Mouse (Mus musculus): ENCODE data around the gene Ypel5. TPM values are rescaled to one million over a fixed set of nuclear protein-coding genes. Genes with fewer than 3 reads are reported as not detected.

The Ypel5 gene
- polyA plus RNA-seq (2015; fragmentation: Nextera tagmentation; extraction: Ambion mirVana): 44.3 and 45.8 TPM in 2 replicates

- H3K4me2 ChIP-seq (ENCODE audit: low read depth, low read length): peak within 1 kb of the TSS; percentile 72
- peak; percentile 98 for ATAC-seq (ENCODE audit: insufficient read depth, low FRiP score)
- H3K9ac ChIP-seq (ENCODE audit: low read length): peak within 1 kb of the TSS; percentile 99
- WGBS: under 1% methylated on average over 84 of the region's 93 CpGs
- no peaks in the 10 kb centered on the region for H3K36me3 ChIP-seq (ENCODE audit: control insufficient read depth, insufficient read depth, low read length)
- peaks cover 10% of the 10 kb centered on the region for H3K4me1 ChIP-seq (ENCODE audit: control insufficient read depth, insufficient read depth, low read length)
- H3K27ac ChIP-seq (ENCODE audit: low read length): peak within 1 kb of the TSS; percentile 99
- H3K9me3 ChIP-seq (replicated peaks; ENCODE audit: control insufficient read depth, low read length): no peaks in the 10 kb centered on the region
- peak within 1 kb of the TSS; percentile 99 for H3K4me3 ChIP-seq (replicated peaks; ENCODE audit: low read length)
- no peaks in the 10 kb centered on the region for H3K27me3 ChIP-seq (ENCODE audit: control insufficient read depth, insufficient read depth, low read length)
Measured at GRCm38 (mm10) chr17:72836158-72837115, at the start of gene Ypel5. TSS of gene Ypel5 (plus strand) at chr17:72836453.

- no peak overlapping the region for H3K27ac ChIP-seq (ENCODE audit: low read length)
- H3K4me1 ChIP-seq (ENCODE audit: control insufficient read depth, insufficient read depth, low read length): no peaks in the 10 kb centered on the region
- H3K4me2 ChIP-seq (ENCODE audit: low read depth, low read length): no peak overlapping the region
- WGBS: 68% methylated on average over 6 of the region's 6 CpGs
- no peaks in the 10 kb centered on the region for H3K9me3 ChIP-seq (replicated peaks; ENCODE audit: control insufficient read depth, low read length)
- ATAC-seq (ENCODE audit: insufficient read depth, low FRiP score): no peak
- H3K4me3 ChIP-seq (replicated peaks; ENCODE audit: low read length): no peak overlapping the region
- H3K36me3 ChIP-seq (ENCODE audit: control insufficient read depth, insufficient read depth, low read length): no peaks in the 10 kb centered on the region
- H3K9ac ChIP-seq (ENCODE audit: low read length): no peak overlapping the region
- no peaks in the 10 kb centered on the region; the same call in 1 of the 2 replicates for H3K27me3 ChIP-seq (ENCODE audit: control insufficient read depth, insufficient read depth, low read length)
Measured at GRCm38 (mm10) chr17:72787886-72788436, 48.3 kb upstream of the Ypel5 start.

GRCm38 (mm10) chr17:72793278-72793677 is 43.0 kb upstream of the Ypel5 start:
- no peaks in the 10 kb centered on the region for H3K36me3 ChIP-seq (ENCODE audit: control insufficient read depth, insufficient read depth, low read length)
- ATAC-seq (ENCODE audit: insufficient read depth, low FRiP score): no peak
- H3K9me3 ChIP-seq (replicated peaks; ENCODE audit: control insufficient read depth, low read length): no peaks in the 10 kb centered on the region
- no peak overlapping the region for H3K4me2 ChIP-seq (ENCODE audit: low read depth, low read length)
- H3K4me1 ChIP-seq (ENCODE audit: control insufficient read depth, insufficient read depth, low read length): peaks cover 6% of the 10 kb centered on the region; the same call in 1 of the 2 replicates
- no peaks in the 10 kb centered on the region for H3K27me3 ChIP-seq (ENCODE audit: control insufficient read depth, insufficient read depth, low read length)
- no peak overlapping the region for H3K27ac ChIP-seq (ENCODE audit: low read length)
- no peak overlapping the region for H3K4me3 ChIP-seq (replicated peaks; ENCODE audit: low read length)
- H3K9ac ChIP-seq (ENCODE audit: low read length): no peak overlapping the region
- 78% methylated on average over 4 of the region's 4 CpGs for WGBS

- H3K9ac ChIP-seq (ENCODE audit: low read length): no peak overlapping the region
- H3K4me3 ChIP-seq (replicated peaks; ENCODE audit: low read length): no peak overlapping the region
- H3K4me2 ChIP-seq (ENCODE audit: low read depth, low read length): no peak overlapping the region
- peak overlapping the region; percentile 52; the same call in 1 of the 2 replicates for H3K27ac ChIP-seq (ENCODE audit: low read length)
- ATAC-seq (ENCODE audit: insufficient read depth, low FRiP score): no peak
- H3K9me3 ChIP-seq (replicated peaks; ENCODE audit: control insufficient read depth, low read length): no peaks in the 10 kb centered on the region
- 32% methylated on average over 6 of the region's 6 CpGs for WGBS
- H3K27me3 ChIP-seq (ENCODE audit: control insufficient read depth, insufficient read depth, low read length): no peaks in the 10 kb centered on the region
- no peaks in the 10 kb centered on the region for H3K36me3 ChIP-seq (ENCODE audit: control insufficient read depth, insufficient read depth, low read length)
- H3K4me1 ChIP-seq (ENCODE audit: control insufficient read depth, insufficient read depth, low read length): peaks cover 6% of the 10 kb centered on the region; the same call in 1 of the 2 replicates
Measured at GRCm38 (mm10) chr17:72794660-72795059, 41.6 kb upstream of the Ypel5 start.

- ATAC-seq (ENCODE audit: insufficient read depth, low FRiP score): peak; percentile 65
- Histone ChIP-seq H3K27ac (ENCODE audit: low read length) (peak overlapping the region; percentile 52; the same call in 1 of the 2 replicates), H3K9ac (ENCODE audit: low read length) (no peak overlapping the region; the same call in 1 of the 2 replicates), H3K4me2 (ENCODE audit: low read depth, low read length) (no peak overlapping the region), H3K36me3 (ENCODE audit: control insufficient read depth, insufficient read depth, low read length) (no peaks in the 10 kb centered on the region), H3K4me3 (replicated peaks; ENCODE audit: low read length) (no peak overlapping the region), H3K4me1 (ENCODE audit: control insufficient read depth, insufficient read depth, low read length) (peaks cover 6% of the 10 kb centered on the region; the same call in 1 of the 2 replicates), H3K9me3 (replicated peaks; ENCODE audit: control insufficient read depth, low read length) (no peaks in the 10 kb centered on the region), H3K27me3 (ENCODE audit: control insufficient read depth, insufficient read depth, low read length) (no peaks in the 10 kb centered on the region)
- WGBS: 26% methylated on average over 9 of the region's 9 CpGs
Measured at GRCm38 (mm10) chr17:72795392-72796047, 40.7 kb upstream of the Ypel5 start.

GRCm38 (mm10) chr17:72796506-72796905 is 39.7 kb upstream of the Ypel5 start:
- ATAC-seq (ENCODE audit: insufficient read depth, low FRiP score): no peak

GRCm38 (mm10) chr17:72797867-72798266 is 38.4 kb upstream of the Ypel5 start:
- Histone ChIP-seq H3K27me3 (ENCODE audit: control insufficient read depth, insufficient read depth, low read length) (no peaks in the 10 kb centered on the region), H3K4me1 (ENCODE audit: control insufficient read depth, insufficient read depth, low read length) (peaks cover 6% of the 10 kb centered on the region; the same call in 1 of the 2 replicates), H3K4me3 (replicated peaks; ENCODE audit: low read length) (no peak overlapping the region), H3K27ac (ENCODE audit: low read length) (no peak overlapping the region), H3K4me2 (ENCODE audit: low read depth, low read length) (no peak overlapping the region), H3K36me3 (ENCODE audit: control insufficient read depth, insufficient read depth, low read length) (no peaks in the 10 kb centered on the region), H3K9ac (ENCODE audit: low read length) (no peak overlapping the region), H3K9me3 (replicated peaks; ENCODE audit: control insufficient read depth, low read length) (no peaks in the 10 kb centered on the region)
- ATAC-seq (ENCODE audit: insufficient read depth, low FRiP score): 0 out of 2 replicates have a peak, but pooled peaks have one; percentile 19
- WGBS: 23% methylated on average over 2 of the region's 2 CpGs

More at GRCm38 (mm10) chr17:72796506-72796905, 39.7 kb upstream of the Ypel5 start:
- no peak overlapping the region for H3K4me2 ChIP-seq (ENCODE audit: low read depth, low read length)
- no peaks in the 10 kb centered on the region for H3K9me3 ChIP-seq (replicated peaks; ENCODE audit: control insufficient read depth, low read length)
- H3K27me3 ChIP-seq (ENCODE audit: control insufficient read depth, insufficient read depth, low read length): no peaks in the 10 kb centered on the region
- no peak overlapping the region for H3K9ac ChIP-seq (ENCODE audit: low read length)
- WGBS: 87% methylated on average over 3 of the region's 3 CpGs
- H3K4me3 ChIP-seq (replicated peaks; ENCODE audit: low read length): no peak overlapping the region
- H3K36me3 ChIP-seq (ENCODE audit: control insufficient read depth, insufficient read depth, low read length): no peaks in the 10 kb centered on the region
- no peak overlapping the region for H3K27ac ChIP-seq (ENCODE audit: low read length)
- peaks cover 6% of the 10 kb centered on the region; the same call in 1 of the 2 replicates for H3K4me1 ChIP-seq (ENCODE audit: control insufficient read depth, insufficient read depth, low read length)

- H3K9me3 ChIP-seq (replicated peaks; ENCODE audit: control insufficient read depth, low read length): no peaks in the 10 kb centered on the region
- H3K4me2 ChIP-seq (ENCODE audit: low read depth, low read length): no peak overlapping the region
- H3K4me3 ChIP-seq (replicated peaks; ENCODE audit: low read length): no peak overlapping the region
- no peak for ATAC-seq (ENCODE audit: insufficient read depth, low FRiP score)
- no peak overlapping the region for H3K9ac ChIP-seq (ENCODE audit: low read length)
- no peaks in the 10 kb centered on the region for H3K36me3 ChIP-seq (ENCODE audit: control insufficient read depth, insufficient read depth, low read length)
- H3K27me3 ChIP-seq (ENCODE audit: control insufficient read depth, insufficient read depth, low read length): no peaks in the 10 kb centered on the region
- no peak overlapping the region for H3K27ac ChIP-seq (ENCODE audit: low read length)
- H3K4me1 ChIP-seq (ENCODE audit: control insufficient read depth, insufficient read depth, low read length): no peaks in the 10 kb centered on the region
- 61% methylated on average over 7 of the region's 7 CpGs for WGBS
Measured at GRCm38 (mm10) chr17:72809942-72810654, 26.2 kb upstream of the Ypel5 start.

Data from stomach, embryonic 16.5 days (tissue).